In the genomic region with DNA sequence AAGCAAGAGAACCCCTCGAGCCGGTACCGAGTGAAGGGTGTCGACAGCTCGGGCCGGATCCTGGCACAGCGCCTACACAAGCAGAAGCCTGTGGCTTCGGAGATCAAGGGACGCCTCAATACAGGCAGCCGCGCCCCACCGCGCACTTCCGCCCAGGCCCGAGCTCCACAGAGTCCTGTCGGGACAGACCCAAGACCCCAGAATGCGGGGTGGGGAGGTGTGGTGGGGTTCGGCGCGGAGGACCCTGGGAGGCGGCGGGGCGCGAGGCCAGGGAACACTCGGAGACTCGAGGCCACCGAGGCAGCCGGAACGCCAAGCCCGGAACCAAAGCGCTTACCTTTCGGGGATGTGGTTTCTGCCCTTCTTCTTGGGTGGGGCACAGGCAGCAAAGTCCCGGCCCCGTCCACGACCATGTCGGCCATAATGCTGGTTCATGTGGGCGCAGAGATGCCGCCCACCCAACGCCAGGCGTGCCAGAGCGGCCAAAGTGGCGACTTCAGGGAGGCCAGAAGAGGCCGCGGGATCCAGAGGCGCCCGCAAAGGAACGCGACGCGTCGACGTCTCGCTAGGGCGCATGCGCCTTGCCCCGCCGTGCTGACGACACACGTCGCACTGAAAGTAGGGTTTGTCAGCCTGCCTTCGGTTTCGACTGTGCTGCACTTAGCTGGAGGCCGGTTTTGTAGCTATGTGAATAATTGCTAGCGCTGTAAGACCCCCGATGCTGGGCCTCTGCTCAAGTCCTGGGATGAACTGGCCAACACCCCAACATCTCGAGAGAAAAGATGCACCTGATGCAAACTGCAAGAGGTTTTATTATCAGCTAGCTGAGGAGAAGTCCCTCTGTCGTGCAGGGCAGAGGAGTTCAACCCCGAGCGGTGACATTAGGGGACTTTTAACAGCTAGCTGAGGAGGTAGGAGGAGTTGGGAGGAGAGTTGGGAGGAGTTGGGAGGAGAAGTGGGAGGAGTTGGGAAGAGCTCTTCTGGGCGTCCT, we compare ENCODE assay signal across 8 mouse cellular contexts. TPM values are rescaled to one million over a fixed set of nuclear protein-coding genes. Genes with fewer than 3 reads are reported as not detected.
DNase-seq lines count a peak whose midpoint lies in the region; ATAC-seq and TF ChIP-seq lines count a peak whose summit lies in the region.

A gene (minus strand): TSS at position 567 of the 991 bp plus-strand sequence.

- peaks cover 24% of the 10 kb centered on the region for H3K4me1 ChIP-seq in erythroblast, embryonic 14.5 days (ENCODE audit: control insufficient read depth)
- peaks cover 9% of the 10 kb centered on the region for H3K4me1 ChIP-seq in heart, embryonic 12.5 days (replicated peaks)
- H3K4me1 ChIP-seq in kidney, postnatal 0 days (replicated peaks; ENCODE audit: insufficient read depth, low read length), result peaks cover 5% of the 10 kb centered on the region; the same call in 1 of the 2 replicates
- H3K4me1 ChIP-seq in liver, embryonic 11.5 days (replicated peaks; ENCODE audit: control insufficient read depth, insufficient read depth, low read length), result peaks cover 5% of the 10 kb centered on the region
- H3K4me1 ChIP-seq in stomach, embryonic 14.5 days (ENCODE audit: control insufficient read depth, insufficient read depth, low read length), result peaks cover 9% of the 10 kb centered on the region; the same call in 1 of the 2 replicates

- peak; percentile 97 for ATAC-seq in heart, embryonic 12.5 days (ENCODE audit: insufficient number of reproducible peaks, low FRiP score)
- peak; percentile 93 for ATAC-seq in kidney, postnatal 0 days (replicated peaks; ENCODE audit: low FRiP score, low read depth)
- peak; percentile 94 for ATAC-seq in liver, embryonic 11.5 days (replicated peaks; ENCODE audit: low FRiP score)
- peak; percentile 93 for ATAC-seq in stomach, embryonic 14.5 days (ENCODE audit: insufficient number of reproducible peaks, insufficient read depth, low FRiP score, low read depth)

- H3K36me3 ChIP-seq in C2C12 (ENCODE audit: control insufficient read depth, insufficient read depth), result peaks cover 29% of the 10 kb centered on the region
- peaks cover 33% of the 10 kb centered on the region for H3K36me3 ChIP-seq in erythroblast, embryonic 14.5 days (ENCODE audit: control insufficient read depth)
- H3K36me3 ChIP-seq in heart, embryonic 12.5 days, result peaks cover 13% of the 10 kb centered on the region
- H3K36me3 ChIP-seq in kidney, postnatal 0 days (ENCODE audit: insufficient read depth, low read length), result 0 out of 2 replicates have a peak, but pooled peaks cover 6% of the 10 kb centered on the region
- peaks cover 11% of the 10 kb centered on the region for H3K36me3 ChIP-seq in liver, embryonic 11.5 days (ENCODE audit: control insufficient read depth, insufficient read depth, low read length)
- peaks cover 14% of the 10 kb centered on the region for H3K36me3 ChIP-seq in stomach, embryonic 14.5 days (ENCODE audit: control insufficient read depth, insufficient read depth, low read length)

- H3K4me2 ChIP-seq in heart, embryonic 12.5 days, result peak within 1 kb of the TSS; percentile 79
- H3K4me2 ChIP-seq in kidney, postnatal 0 days (ENCODE audit: low read length), result peak within 1 kb of the TSS; percentile 62
- H3K4me2 ChIP-seq in liver, embryonic 11.5 days, result peak within 1 kb of the TSS; percentile 81
- peak within 1 kb of the TSS; percentile 61 for H3K4me2 ChIP-seq in stomach, embryonic 14.5 days (replicated peaks; ENCODE audit: low read depth, low read length)

- TF ChIP-seq POLR2A in brain, embryonic 14.5 days (IDR thresholded peaks at IDR 0.05; ENCODE audit: borderline replicate concordance, extremely low read depth, insufficient read depth, insufficient read length, poor library complexity, severe bottlenecking), result peak; percentile 74; the same call in 1 of the 2 replicates

- H3K79me3 ChIP-seq in C2C12 (ENCODE audit: low read depth), result peaks cover 37% of the 10 kb centered on the region

- H3ac ChIP-seq in C2C12 (ENCODE audit: control insufficient read depth, insufficient read length, low read depth), result peak within 1 kb of the TSS; percentile 78

- DNase-seq in brain, embryonic 14.5 days (ENCODE audit: low read depth), result peak; percentile 97
- DNase-seq in kidney, postnatal 0 days (ENCODE audit: low spot score), result peak; percentile 95
- peak; percentile 88 for DNase-seq in liver, embryonic 11.5 days (ENCODE audit: low spot score)
- DNase-seq in naive thymus-derived CD4-positive, alpha-beta T cell, adult 2 months (ENCODE audit: low read depth), result peak; percentile 95

- under 1% methylated on average over 70 of the region's 70 CpGs for WGBS in heart, embryonic 12.5 days
- under 1% methylated on average over 70 of the region's 70 CpGs for WGBS in kidney, postnatal 0 days
- under 1% methylated on average over 70 of the region's 70 CpGs for WGBS in liver, embryonic 11.5 days
- under 1% methylated on average over 70 of the region's 70 CpGs for WGBS in stomach, embryonic 14.5 days

- H3K9ac ChIP-seq in heart, embryonic 12.5 days, result peak within 1 kb of the TSS; percentile 79
- peak within 1 kb of the TSS; percentile 90 for H3K9ac ChIP-seq in kidney, postnatal 0 days (ENCODE audit: low read depth, low read length)
- H3K9ac ChIP-seq in liver, embryonic 11.5 days (ENCODE audit: low read depth, low read length), result peak within 1 kb of the TSS; percentile 93
- peak within 1 kb of the TSS; percentile 49 for H3K9ac ChIP-seq in stomach, embryonic 14.5 days (replicated peaks; ENCODE audit: low read depth, low read length)

- H3K9me3 ChIP-seq in erythroblast, embryonic 14.5 days (ENCODE audit: control insufficient read depth, low read length), result no peaks in the 10 kb centered on the region
- no peaks in the 10 kb centered on the region for H3K9me3 ChIP-seq in heart, embryonic 12.5 days (replicated peaks)
- no peaks in the 10 kb centered on the region for H3K9me3 ChIP-seq in kidney, postnatal 0 days (replicated peaks; ENCODE audit: low read length)
- H3K9me3 ChIP-seq in liver, embryonic 11.5 days (ENCODE audit: control insufficient read depth, low read length), result no peaks in the 10 kb centered on the region
- no peaks in the 10 kb centered on the region for H3K9me3 ChIP-seq in stomach, embryonic 14.5 days (ENCODE audit: control insufficient read depth, low read depth, low read length)

- no peaks in the 10 kb centered on the region for H3K27me3 ChIP-seq in C2C12 (ENCODE audit: control insufficient read depth, insufficient read depth, insufficient read length)
- no peaks in the 10 kb centered on the region for H3K27me3 ChIP-seq in erythroblast, embryonic 14.5 days (ENCODE audit: control insufficient read depth)
- no peaks in the 10 kb centered on the region for H3K27me3 ChIP-seq in heart, embryonic 12.5 days (replicated peaks)
- no peaks in the 10 kb centered on the region for H3K27me3 ChIP-seq in kidney, postnatal 0 days (ENCODE audit: insufficient read depth, low read length)
- no peaks in the 10 kb centered on the region for H3K27me3 ChIP-seq in liver, embryonic 11.5 days (replicated peaks; ENCODE audit: control insufficient read depth, insufficient read depth, low read length)
- no peaks in the 10 kb centered on the region for H3K27me3 ChIP-seq in stomach, embryonic 14.5 days (ENCODE audit: control insufficient read depth, insufficient read depth, low read length)

- peaks cover 51% of the 10 kb centered on the region for H3K79me2 ChIP-seq in C2C12 (ENCODE audit: control insufficient read depth, insufficient read depth)

- H3K4me3 ChIP-seq in C2C12 (ENCODE audit: insufficient read depth, poor library complexity, severe bottlenecking), result peak within 1 kb of the TSS; percentile 66
- H3K4me3 ChIP-seq in erythroblast, embryonic 14.5 days (replicated peaks), result peak within 1 kb of the TSS; percentile 100
- peak within 1 kb of the TSS; percentile 83 for H3K4me3 ChIP-seq in heart, embryonic 12.5 days
- H3K4me3 ChIP-seq in kidney, postnatal 0 days (replicated peaks; ENCODE audit: low read depth, low read length), result peak within 1 kb of the TSS; percentile 65
- peak within 1 kb of the TSS; percentile 92 for H3K4me3 ChIP-seq in liver, embryonic 11.5 days (ENCODE audit: low read depth, low read length)
- H3K4me3 ChIP-seq in stomach, embryonic 14.5 days (ENCODE audit: low read depth, low read length), result peak within 1 kb of the TSS; percentile 81

- H3K27ac ChIP-seq in heart, embryonic 12.5 days (ENCODE audit: poor library complexity, severe bottlenecking), result peak within 1 kb of the TSS; percentile 99
- peak within 1 kb of the TSS; percentile 98 for H3K27ac ChIP-seq in kidney, postnatal 0 days
- peak within 1 kb of the TSS; percentile 98 for H3K27ac ChIP-seq in liver, embryonic 11.5 days (ENCODE audit: low read depth, low read length)
- peak within 1 kb of the TSS; percentile 99 for H3K27ac ChIP-seq in stomach, embryonic 14.5 days (ENCODE audit: low read length)

- TF ChIP-seq CTCF in C2C12 (IDR thresholded peaks at IDR 0.05; ENCODE audit: control insufficient read depth, insufficient read depth, insufficient read length), result no peak
- no peak for TF ChIP-seq CTCF in brain, embryonic 14.5 days (IDR thresholded peaks at IDR 0.05; ENCODE audit: borderline replicate concordance, extremely low read depth, insufficient read depth, insufficient read length)
- 0 out of 2 replicates have a peak, but pooled peaks have one; percentile 10 for TF ChIP-seq CTCF in kidney, postnatal 0 days (IDR thresholded peaks at IDR 0.05; ENCODE audit: low read depth)

TF ChIP-seq in C2C12, 6 proteins besides CTCF, POLR2A, EP300 and RAD21:
- TF ChIP-seq FOSL1 (IDR thresholded peaks at IDR 0.05; ENCODE audit: insufficient read depth, low read length, poor library complexity, severe bottlenecking) (no peak), MAX (IDR thresholded peaks at IDR 0.05) (peak; percentile 30)

RNA-seq across cellular contexts. Expression of the gene that starts here (rescaled TPM):
- 14.5 TPM for polyA plus RNA-seq in C2C12 (2012; fragmentation: generic; extraction: Trizol)
- polyA plus RNA-seq in brain, embryonic 14.5 days (2012; rRNA removed), result 157 and 169 TPM in 2 replicates
- polyA plus RNA-seq in erythroblast, embryonic 14.5 days (2012), result 2.2 and 2.3 TPM in 2 replicates
- polyA plus RNA-seq in heart, embryonic 12.5 days (2016; fragmentation: Nextera tagmentation; extraction: Ambion mirVana), result 51.4 and 51.8 TPM in 2 replicates
- polyA plus RNA-seq in kidney, postnatal 0 days (2015; fragmentation: Nextera tagmentation; extraction: Ambion mirVana), result 33.5 and 38.7 TPM in 2 replicates
- polyA plus RNA-seq in liver, embryonic 11.5 days (2014; fragmentation: Nextera tagmentation; extraction: Ambion mirVana), result 58.7 and 59.9 TPM in 2 replicates
- polyA plus RNA-seq in stomach, embryonic 14.5 days (2014; fragmentation: Nextera tagmentation; extraction: Ambion mirVana), result 60.0 and 66.2 TPM in 2 replicates

Comparison
In these comparisons a context has a peak if more than half of its experiments do, and no peak if none do; other contexts are left out.
1. Peak in every context shown above with its lines: DNase-seq, ATAC-seq, H3K4me3 ChIP-seq and H3K27ac ChIP-seq.